Mouse (Mus musculus): ENCODE measurements around the gene Nt5e. TPM values are rescaled to one million over a fixed set of nuclear protein-coding genes. Genes with fewer than 3 reads are reported as not detected.

Nt5e gene
- polyA plus RNA-seq, 1 experiment from 2014 or later = 1.3 TPM

DNA sequence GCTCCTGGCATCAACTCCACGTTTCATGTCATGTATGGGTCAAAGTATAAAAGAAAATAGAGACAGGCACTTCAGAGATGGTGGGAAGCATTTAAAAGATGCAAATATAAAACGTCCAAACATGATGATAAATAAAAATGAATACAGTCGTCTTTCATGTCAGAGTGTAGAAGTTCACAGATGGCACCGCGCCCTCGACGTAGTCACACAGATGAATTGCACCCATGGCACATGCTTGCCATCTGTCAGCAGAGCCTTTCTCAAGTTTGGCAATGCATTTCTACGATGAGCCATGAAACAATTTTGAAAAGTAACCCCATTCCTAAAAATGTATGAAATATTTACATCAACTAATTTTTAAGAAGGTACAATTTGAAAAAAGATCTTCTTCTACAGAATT is 67.9 kb downstream of the Nt5e start:
- Histone ChIP-seq H3K4me2 (ENCODE audit: low read length) (no peak overlapping the region), H3K27me3 (replicated peaks; ENCODE audit: control insufficient read depth, insufficient read depth, low read length) (no peaks in the 10 kb centered on the region), H3K4me3 (ENCODE audit: low read length) (no peak overlapping the region), H3K36me3 (ENCODE audit: control insufficient read depth, insufficient read depth, low read length) (peaks cover 25% of the 10 kb centered on the region), H3K9ac (ENCODE audit: low read depth, low read length) (no peak overlapping the region), H3K27ac (ENCODE audit: low read depth, low read length) (no peak overlapping the region), H3K4me1 (ENCODE audit: control insufficient read depth, insufficient read depth, low read depth, low read length) (no peaks in the 10 kb centered on the region), H3K9me3 (ENCODE audit: control insufficient read depth, low read length) (no peaks in the 10 kb centered on the region)
- 71% methylated on average over 8 of the region's 8 CpGs for WGBS
- no peak for ATAC-seq

DNA sequence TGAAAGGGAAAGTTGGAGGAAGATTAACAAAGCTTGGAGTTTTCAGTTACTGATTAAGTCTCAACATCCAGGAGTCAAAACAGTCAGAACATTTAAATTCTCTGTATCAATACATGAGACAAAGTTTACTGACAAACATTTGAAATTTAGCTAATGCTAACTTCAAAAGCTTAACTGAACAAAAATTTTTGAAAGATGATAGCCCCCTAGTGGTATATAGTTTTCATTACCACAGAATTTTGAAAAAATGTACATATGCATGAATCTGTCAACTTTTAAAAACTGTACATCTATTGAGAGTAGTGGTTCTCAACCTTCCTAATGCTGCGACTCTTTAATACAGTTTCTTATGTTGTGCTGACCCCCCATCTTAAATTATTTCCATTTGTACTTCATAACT is 71.5 kb downstream of the Nt5e start:
- Histone ChIP-seq H3K4me3 (ENCODE audit: low read length) (no peak overlapping the region), H3K27me3 (replicated peaks; ENCODE audit: control insufficient read depth, insufficient read depth, low read length) (no peaks in the 10 kb centered on the region), H3K4me2 (ENCODE audit: low read length) (no peak overlapping the region), H3K4me1 (ENCODE audit: control insufficient read depth, insufficient read depth, low read depth, low read length) (no peaks in the 10 kb centered on the region), H3K9me3 (ENCODE audit: control insufficient read depth, low read length) (no peaks in the 10 kb centered on the region), H3K27ac (ENCODE audit: low read depth, low read length) (no peak overlapping the region), H3K9ac (ENCODE audit: low read depth, low read length) (no peak overlapping the region), H3K36me3 (ENCODE audit: control insufficient read depth, insufficient read depth, low read length) (peaks cover 22% of the 10 kb centered on the region)
- WGBS = 89% methylated on average over 1 of the region's 1 CpGs
- no peak for ATAC-seq

DNA sequence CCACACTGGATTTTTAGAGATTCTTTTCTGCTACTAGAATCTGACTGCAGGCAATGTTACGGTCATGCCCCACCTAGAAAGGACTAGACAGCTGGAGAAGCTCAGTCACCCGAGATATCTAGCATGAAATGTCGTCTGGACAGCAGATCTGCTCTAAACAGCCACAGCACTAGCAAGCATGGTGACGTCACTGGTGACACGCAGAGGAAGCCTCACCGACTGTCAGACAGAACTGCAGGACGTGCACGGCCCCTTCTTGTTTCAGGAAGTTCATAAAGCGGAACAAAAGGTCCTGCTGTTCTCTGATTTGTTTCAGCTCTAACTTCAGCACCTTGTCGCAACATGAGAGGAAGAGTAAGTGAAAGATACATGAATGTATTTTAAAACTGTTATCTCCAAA is 77.1 kb downstream of the Nt5e start:
- Histone ChIP-seq H3K4me1 (ENCODE audit: control insufficient read depth, insufficient read depth, low read depth, low read length) (no peaks in the 10 kb centered on the region), H3K9ac (ENCODE audit: low read depth, low read length) (no peak overlapping the region), H3K4me2 (ENCODE audit: low read length) (no peak overlapping the region), H3K4me3 (ENCODE audit: low read length) (no peak overlapping the region), H3K27me3 (replicated peaks; ENCODE audit: control insufficient read depth, insufficient read depth, low read length) (no peaks in the 10 kb centered on the region), H3K36me3 (ENCODE audit: control insufficient read depth, insufficient read depth, low read length) (peaks cover 15% of the 10 kb centered on the region), H3K9me3 (ENCODE audit: control insufficient read depth, low read length) (no peaks in the 10 kb centered on the region), H3K27ac (ENCODE audit: low read depth, low read length) (no peak overlapping the region)
- ATAC-seq = no peak
- WGBS = 55% methylated on average over 10 of the region's 10 CpGs

DNA sequence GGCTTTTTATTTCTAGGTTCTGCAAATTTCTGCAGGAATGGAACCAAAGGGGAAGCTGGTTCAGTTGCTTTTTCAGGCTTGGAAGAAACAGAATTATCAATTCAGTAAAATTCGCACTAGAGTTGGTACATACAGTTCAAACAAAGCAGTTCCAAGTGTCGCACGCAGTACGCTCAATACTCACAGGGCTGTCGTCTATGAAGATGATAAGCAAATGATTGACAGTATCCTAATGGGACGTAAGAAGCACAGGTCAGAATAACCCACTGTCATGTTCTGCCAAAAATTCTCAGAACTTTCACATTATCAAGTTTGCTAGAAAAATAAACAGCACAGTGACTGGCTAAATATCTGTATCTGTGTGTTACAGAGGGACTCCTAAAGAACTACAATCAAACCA is 77.5 kb downstream of the Nt5e start:
- Histone ChIP-seq H3K27ac (ENCODE audit: low read depth, low read length) (no peak overlapping the region), H3K9ac (ENCODE audit: low read depth, low read length) (no peak overlapping the region), H3K9me3 (ENCODE audit: control insufficient read depth, low read length) (no peaks in the 10 kb centered on the region), H3K4me1 (ENCODE audit: control insufficient read depth, insufficient read depth, low read depth, low read length) (no peaks in the 10 kb centered on the region), H3K4me3 (ENCODE audit: low read length) (no peak overlapping the region), H3K27me3 (replicated peaks; ENCODE audit: control insufficient read depth, insufficient read depth, low read length) (no peaks in the 10 kb centered on the region), H3K4me2 (ENCODE audit: low read length) (no peak overlapping the region), H3K36me3 (ENCODE audit: control insufficient read depth, insufficient read depth, low read length) (peaks cover 19% of the 10 kb centered on the region)
- 87% methylated on average over 6 of the region's 6 CpGs for WGBS
- ATAC-seq = no peak

DNA sequence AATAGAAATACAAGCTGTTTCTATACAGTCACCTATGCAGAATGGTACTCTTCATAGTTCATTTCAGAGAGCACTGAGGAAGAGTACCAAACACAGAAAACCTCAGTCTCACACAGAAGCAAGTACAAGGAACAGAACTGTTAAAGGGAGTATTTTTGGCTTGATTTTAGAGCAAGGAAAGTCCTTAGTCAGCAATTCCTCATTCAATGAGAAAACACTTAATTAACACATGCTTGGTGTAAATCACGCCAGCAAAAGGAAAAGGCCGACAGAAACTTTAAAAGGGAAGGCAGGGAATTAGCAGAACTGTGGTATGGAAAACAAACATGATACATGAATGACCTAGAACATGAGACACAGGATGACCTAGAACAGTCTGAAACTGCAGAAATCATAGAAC is 83.0 kb downstream of the Nt5e start:
- 79% methylated on average over 2 of the region's 2 CpGs for WGBS
- Histone ChIP-seq H3K36me3 (ENCODE audit: control insufficient read depth, insufficient read depth, low read length) (peaks cover 9% of the 10 kb centered on the region; the same call in 1 of the 2 replicates), H3K27me3 (replicated peaks; ENCODE audit: control insufficient read depth, insufficient read depth, low read length) (no peaks in the 10 kb centered on the region), H3K4me1 (ENCODE audit: control insufficient read depth, insufficient read depth, low read depth, low read length) (no peaks in the 10 kb centered on the region), H3K4me2 (ENCODE audit: low read length) (no peak overlapping the region), H3K9ac (ENCODE audit: low read depth, low read length) (no peak overlapping the region), H3K4me3 (ENCODE audit: low read length) (no peak overlapping the region), H3K9me3 (ENCODE audit: control insufficient read depth, low read length) (no peaks in the 10 kb centered on the region), H3K27ac (ENCODE audit: low read depth, low read length) (no peak overlapping the region)
- ATAC-seq = no peak

DNA sequence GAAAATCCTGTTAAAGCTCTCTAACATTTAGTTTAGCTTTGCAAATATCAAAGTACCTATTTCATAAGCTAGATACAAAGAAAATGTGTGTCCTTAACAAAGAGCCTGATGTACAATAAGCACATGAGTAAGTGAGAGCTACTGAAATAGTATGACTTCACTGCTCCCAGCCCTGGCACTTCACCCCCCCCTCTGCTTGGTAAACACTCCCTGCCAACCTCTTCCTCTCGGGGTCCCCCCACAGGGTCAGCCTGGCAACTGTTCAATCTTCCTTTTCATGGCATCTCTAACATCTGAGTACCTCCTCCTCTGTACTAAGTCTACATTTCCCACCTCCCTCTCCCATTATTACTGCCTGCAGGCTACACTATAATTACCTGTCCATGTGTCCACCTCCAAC is 89.8 kb downstream of the Nt5e start:
- no peak overlapping the region for H3K4me2 ChIP-seq (ENCODE audit: low read length)
- no peaks in the 10 kb centered on the region for H3K9me3 ChIP-seq (ENCODE audit: control insufficient read depth, low read length)
- H3K36me3 ChIP-seq (ENCODE audit: control insufficient read depth, insufficient read depth, low read length) = peaks cover 13% of the 10 kb centered on the region
- no peaks in the 10 kb centered on the region for H3K4me1 ChIP-seq (ENCODE audit: control insufficient read depth, insufficient read depth, low read depth, low read length)
- WGBS = 67% methylated on average over 1 of the region's 1 CpGs
- H3K27ac ChIP-seq (ENCODE audit: low read depth, low read length) = no peak overlapping the region
- no peak overlapping the region for H3K4me3 ChIP-seq (ENCODE audit: low read length)
- no peak overlapping the region for H3K9ac ChIP-seq (ENCODE audit: low read depth, low read length)
- H3K27me3 ChIP-seq (replicated peaks; ENCODE audit: control insufficient read depth, insufficient read depth, low read length) = no peaks in the 10 kb centered on the region
- ATAC-seq = no peak

Other genes with a start within 250 kb of the Nt5e start
- gene Snx14, start 111.8 kb downstream of the Nt5e start, polyA plus RNA-seq (2015; fragmentation: Nextera tagmentation; extraction: Ambion mirVana) = 39.7 and 41.1 TPM in 2 replicates
- 0.70 and 1.2 TPM in 2 replicates for gene Gm20537, start 129.4 kb downstream of the Nt5e start, polyA plus RNA-seq (2015; fragmentation: Nextera tagmentation; extraction: Ambion mirVana)
- gene Syncrip, start 155.4 kb downstream of the Nt5e start, polyA plus RNA-seq (2015; fragmentation: Nextera tagmentation; extraction: Ambion mirVana) = 67.1 and 71.6 TPM in 2 replicates
- 21.4 TPM in 2 replicates for gene Zfp949, start 220.8 kb downstream of the Nt5e start, polyA plus RNA-seq (2015; fragmentation: Nextera tagmentation; extraction: Ambion mirVana)